Mouse (Mus musculus): Measurements from ENCODE around the gene Dennd2c. TPM values are rescaled to one million over a fixed set of nuclear protein-coding genes. Genes with fewer than 3 reads are reported as not detected.
"Not testable (repeated sequence)": the region's sequence is repeated elsewhere in the genome, so short reads cannot be mapped to it uniquely, and the experiment has no call there.

Dennd2c gene
- polyA plus RNA-seq, 1 experiment = 0.34 TPM

- no peak for DNase-seq
- Histone ChIP-seq H3K4me1 (ENCODE audit: control insufficient read depth, insufficient read depth, low read length) (no peaks in the 10 kb centered on the region), H3K4me3 (replicated peaks; ENCODE audit: insufficient read depth, low read depth, low read length) (no peak overlapping the region), H3K27me3 (ENCODE audit: control insufficient read depth, insufficient read depth, low read length) (no peaks in the 10 kb centered on the region), H3K27ac (ENCODE audit: insufficient read depth, low read length) (no peak overlapping the region)
- WGBS = 34% methylated on average over 5 of the region's 5 CpGs
- TF ChIP-seq POLR2A (IDR thresholded peaks at IDR 0.05; ENCODE audit: borderline replicate concordance, insufficient read depth, low read length) (no peak), CTCF (IDR thresholded peaks at IDR 0.05; ENCODE audit: borderline replicate concordance, insufficient read depth, low read depth, low read length) (no peak)
Measured at GRCm38 (mm10) chr3:103207749-103208148, 105.3 kb downstream of the Dennd2c start.

GRCm38 (mm10) chr3:103208237-103208636 lies 105.8 kb downstream of the Dennd2c start:
- no peak overlapping the region for H3K4me3 ChIP-seq (replicated peaks; ENCODE audit: insufficient read depth, low read depth, low read length)
- DNase-seq = no peak
- WGBS = 77% methylated on average over 2 of the region's 2 CpGs
- no peaks in the 10 kb centered on the region for H3K27me3 ChIP-seq (ENCODE audit: control insufficient read depth, insufficient read depth, low read length)
- no peaks in the 10 kb centered on the region for H3K4me1 ChIP-seq (ENCODE audit: control insufficient read depth, insufficient read depth, low read length)
- TF ChIP-seq CTCF (IDR thresholded peaks at IDR 0.05; ENCODE audit: borderline replicate concordance, insufficient read depth, low read depth, low read length) = no peak
- TF ChIP-seq POLR2A (IDR thresholded peaks at IDR 0.05; ENCODE audit: borderline replicate concordance, insufficient read depth, low read length) = no peak
- H3K27ac ChIP-seq (ENCODE audit: insufficient read depth, low read length) = no peak overlapping the region

- no peak overlapping the region for H3K27ac ChIP-seq (ENCODE audit: insufficient read depth, low read length)
- no peak overlapping the region for H3K4me3 ChIP-seq (replicated peaks; ENCODE audit: insufficient read depth, low read depth, low read length)
- H3K4me1 ChIP-seq (ENCODE audit: control insufficient read depth, insufficient read depth, low read length) = no peaks in the 10 kb centered on the region
- no peak for DNase-seq
- 93% methylated on average over 2 of the region's 2 CpGs for WGBS
- no peaks in the 10 kb centered on the region for H3K27me3 ChIP-seq (ENCODE audit: control insufficient read depth, insufficient read depth, low read length)
- TF ChIP-seq CTCF (IDR thresholded peaks at IDR 0.05; ENCODE audit: borderline replicate concordance, insufficient read depth, low read depth, low read length) = no peak
- TF ChIP-seq POLR2A (IDR thresholded peaks at IDR 0.05; ENCODE audit: borderline replicate concordance, insufficient read depth, low read length) = no peak
Measured at GRCm38 (mm10) chr3:103211101-103211500, 108.7 kb downstream of the Dennd2c start.

GRCm38 (mm10) chr3:103212142-103212541 lies 109.7 kb downstream of the Dennd2c start:
- Histone ChIP-seq H3K4me3 (replicated peaks; ENCODE audit: insufficient read depth, low read depth, low read length) (no peak overlapping the region), H3K4me1 (ENCODE audit: control insufficient read depth, insufficient read depth, low read length) (no peaks in the 10 kb centered on the region), H3K27ac (ENCODE audit: insufficient read depth, low read length) (no peak overlapping the region), H3K27me3 (ENCODE audit: control insufficient read depth, insufficient read depth, low read length) (no peaks in the 10 kb centered on the region)
- WGBS = 91% methylated on average over 1 of the region's 1 CpGs
- TF ChIP-seq POLR2A (IDR thresholded peaks at IDR 0.05; ENCODE audit: borderline replicate concordance, insufficient read depth, low read length) = no peak
- TF ChIP-seq CTCF (IDR thresholded peaks at IDR 0.05; ENCODE audit: borderline replicate concordance, insufficient read depth, low read depth, low read length) = no peak
- no peak for DNase-seq

GRCm38 (mm10) chr3:103213537-103213936 lies 111.1 kb downstream of the Dennd2c start:
- H3K27me3 ChIP-seq (ENCODE audit: control insufficient read depth, insufficient read depth, low read length) = no peaks in the 10 kb centered on the region
- no peak overlapping the region for H3K27ac ChIP-seq (ENCODE audit: insufficient read depth, low read length)
- H3K4me1 ChIP-seq (ENCODE audit: control insufficient read depth, insufficient read depth, low read length) = no peaks in the 10 kb centered on the region
- DNase-seq = no peak
- H3K4me3 ChIP-seq (replicated peaks; ENCODE audit: insufficient read depth, low read depth, low read length) = no peak overlapping the region
- no peak for TF ChIP-seq CTCF (IDR thresholded peaks at IDR 0.05; ENCODE audit: borderline replicate concordance, insufficient read depth, low read depth, low read length)
- WGBS = 70% methylated on average over 5 of the region's 5 CpGs

GRCm38 (mm10) chr3:103214593-103215285 lies 112.3 kb downstream of the Dennd2c start:
- Histone ChIP-seq H3K27me3 (ENCODE audit: control insufficient read depth, insufficient read depth, low read length) (no peaks in the 10 kb centered on the region), H3K4me3 (replicated peaks; ENCODE audit: insufficient read depth, low read depth, low read length) (no peak overlapping the region), H3K4me1 (ENCODE audit: control insufficient read depth, insufficient read depth, low read length) (no peaks in the 10 kb centered on the region), H3K27ac (ENCODE audit: insufficient read depth, low read length) (no peak overlapping the region)
- no peak for TF ChIP-seq CTCF (IDR thresholded peaks at IDR 0.05; ENCODE audit: borderline replicate concordance, insufficient read depth, low read depth, low read length)
- TF ChIP-seq POLR2A (IDR thresholded peaks at IDR 0.05; ENCODE audit: borderline replicate concordance, insufficient read depth, low read length) = no peak
- WGBS = 84% methylated on average over 8 of the region's 8 CpGs
- no peak for DNase-seq

- not testable (repeated sequence) for H3K4me1 ChIP-seq (ENCODE audit: control insufficient read depth, insufficient read depth, low read length); H3K27ac ChIP-seq (ENCODE audit: insufficient read depth, low read length); H3K4me3 ChIP-seq (replicated peaks; ENCODE audit: insufficient read depth, low read depth, low read length); H3K27me3 ChIP-seq (ENCODE audit: control insufficient read depth, insufficient read depth, low read length); DNase-seq
- WGBS = 93% methylated on average over 8 of the region's 8 CpGs
Measured at GRCm38 (mm10) chr3:103215399-103215798, 113.0 kb downstream of the Dennd2c start.

Other genes with a start within 250 kb of the Dennd2c start
- 4.5 and 5.5 TPM in 2 replicates for gene Sycp1, start 166.5 kb upstream of the Dennd2c start, polyA plus RNA-seq (2012; rRNA removed)
- gene Nr1h5, start 138.5 kb upstream of the Dennd2c start, polyA plus RNA-seq (2012; rRNA removed) = 0.05 TPM in 1 of 2 replicates, not detected in the other
- gene Sike1, start 106.9 kb upstream of the Dennd2c start, polyA plus RNA-seq (2012; rRNA removed) = 34.3 and 40.0 TPM in 2 replicates
- gene Csde1, start 82.2 kb upstream of the Dennd2c start, polyA plus RNA-seq (2012; rRNA removed) = 93.5 and 99.9 TPM in 2 replicates
- gene Nras, start 44.3 kb upstream of the Dennd2c start, polyA plus RNA-seq (2012; rRNA removed) = 25.1 and 26.1 TPM in 2 replicates
- not detected in 2 replicates for gene Ampd1, start 28.6 kb upstream of the Dennd2c start, polyA plus RNA-seq (2012; rRNA removed)
- gene Bcas2, start 69.1 kb downstream of the Dennd2c start, polyA plus RNA-seq (2012; rRNA removed) = 139 TPM in 2 replicates
- 18.1 and 18.5 TPM in 2 replicates for gene Trim33, start 176.7 kb downstream of the Dennd2c start, polyA plus RNA-seq (2012; rRNA removed)

Data from cerebellum, adult 2 months (tissue).